Mouse (Mus musculus) erythroblast, adult 5-6 weeks (primary cell): ENCODE data around the gene Ilf2. TPM values are rescaled to one million over a fixed set of nuclear protein-coding genes. Genes with fewer than 3 reads are reported as not detected.

ENCODE experiments used
- ATAC-seq: replicated peaks from 2 replicates; pipeline ENCODE4 v1.8.0; 2016; ENCODE audit warnings: moderate number of reproducible peaks, mild to moderate bottlenecking, moderate TSS enrichment, inconsistent platforms; ENCODE audit not compliant: poor library complexity, low FRiP score, severe bottlenecking
- total RNA-seq, 2 experiments: library from RNA; stranded (forward) in 1 of 2; stranded (reverse) in 1 of 2; fragments of 150-400 nt in 1 of 2; fragments of 200-764, 138-1000 nt in 1 of 2; gene quantifications; 2 replicates each; pipeline versions ENCODE4 v1.2.3 to v1.2.4; 2015 to 2017; ENCODE audit warnings: low replicate concordance in 2 of 2

Gene Ilf2
- total RNA-seq, 2 experiments from 2014 or later, result 25.9 to 44.0 TPM

DNA sequence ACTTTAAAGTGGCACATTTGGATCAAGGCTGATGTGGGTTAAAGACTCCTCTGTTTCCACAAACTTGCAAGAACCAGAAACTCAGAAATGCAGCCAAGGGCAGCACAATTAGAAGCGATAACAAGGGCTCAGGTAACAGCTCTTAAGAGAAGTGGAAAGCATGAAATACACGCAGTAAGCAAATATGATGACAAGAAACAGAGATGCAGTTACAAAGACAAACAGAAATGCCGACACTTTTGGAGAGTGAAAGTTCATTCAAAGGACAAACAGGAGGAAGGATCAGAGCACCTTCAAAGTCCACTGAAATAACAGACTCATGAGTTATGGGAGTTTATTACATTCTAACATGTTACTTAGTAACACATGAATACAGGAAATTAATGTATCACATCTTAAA is 30.4 kb downstream of the Ilf2 start:
- no peak for ATAC-seq

DNA sequence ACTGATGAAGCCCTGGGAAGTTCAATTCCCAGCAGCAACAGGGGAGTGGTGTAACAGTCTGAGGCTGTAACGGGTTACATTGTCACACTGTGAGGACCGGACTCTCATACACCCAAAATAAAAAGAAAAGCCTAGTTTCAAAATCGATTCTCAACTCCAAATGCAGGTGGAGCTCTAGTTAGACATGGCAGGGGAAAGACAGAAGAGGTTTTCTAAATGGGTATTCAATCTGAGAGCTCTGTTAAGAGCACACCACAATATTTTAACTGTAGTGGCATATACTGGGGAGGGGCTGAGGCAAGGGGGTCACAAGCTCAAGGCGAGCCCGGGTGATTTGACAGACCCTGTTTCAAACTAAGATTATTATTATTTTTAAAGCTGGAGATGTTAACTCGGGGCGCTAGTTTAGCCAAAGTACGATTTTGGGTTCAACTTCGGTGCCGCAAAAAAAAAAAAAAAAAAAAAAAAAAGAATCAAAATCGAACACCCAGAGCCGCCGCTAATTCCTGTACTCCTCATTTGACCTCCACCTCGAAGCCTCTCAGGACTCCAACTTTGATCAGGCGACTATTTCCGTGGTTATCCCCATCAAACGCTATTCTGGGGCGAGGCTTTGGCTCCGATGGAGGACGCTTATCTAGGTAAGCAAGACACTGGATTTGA is 32.5 kb downstream of the Ilf2 start:
- ATAC-seq, result no peak; the same call in 1 of the 2 replicates

DNA sequence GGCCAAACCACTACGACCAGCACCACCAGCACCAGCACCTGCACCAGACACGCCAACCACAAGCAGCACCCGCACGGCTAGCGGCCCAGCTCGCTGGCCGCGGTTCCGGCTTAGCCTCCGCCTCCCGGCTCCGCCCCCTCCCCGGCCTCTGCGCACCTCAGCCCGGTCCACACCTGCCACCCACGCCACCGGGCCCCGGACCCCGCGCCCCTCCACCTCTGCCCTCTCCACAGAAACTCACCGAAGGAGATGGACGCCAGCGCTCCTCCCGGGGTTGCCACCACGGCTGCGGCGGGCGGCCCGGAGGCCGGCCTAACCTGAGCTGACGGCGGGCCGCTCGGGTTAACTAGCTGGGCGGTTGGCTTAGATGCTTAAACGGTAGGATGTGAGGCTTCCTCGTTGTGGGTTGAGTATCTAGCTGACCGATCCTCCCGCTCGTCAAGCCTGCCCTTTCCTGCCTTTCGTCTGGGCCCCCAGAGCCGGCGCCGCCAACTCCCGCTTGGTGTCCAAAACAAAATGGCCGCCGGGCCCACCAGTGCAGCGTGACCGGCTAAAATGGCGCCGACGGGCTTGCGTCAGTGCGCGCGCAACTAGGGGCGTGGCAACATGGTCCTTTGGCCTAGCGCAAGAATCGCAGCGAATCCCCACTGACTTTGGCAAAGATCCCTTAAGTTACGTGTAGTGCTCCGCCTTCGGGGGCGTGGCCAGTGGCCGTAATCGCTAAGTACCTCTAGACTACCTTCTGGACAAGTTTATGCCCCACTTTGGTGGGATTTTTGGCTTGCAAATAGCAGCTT is 33.2 kb downstream of the Ilf2 start, which contains the start of gene Chtop:
Gene Chtop, minus strand, starts transcription at position 549 of the 797 bp plus-strand sequence.
- peak; percentile 89 for ATAC-seq

DNA sequence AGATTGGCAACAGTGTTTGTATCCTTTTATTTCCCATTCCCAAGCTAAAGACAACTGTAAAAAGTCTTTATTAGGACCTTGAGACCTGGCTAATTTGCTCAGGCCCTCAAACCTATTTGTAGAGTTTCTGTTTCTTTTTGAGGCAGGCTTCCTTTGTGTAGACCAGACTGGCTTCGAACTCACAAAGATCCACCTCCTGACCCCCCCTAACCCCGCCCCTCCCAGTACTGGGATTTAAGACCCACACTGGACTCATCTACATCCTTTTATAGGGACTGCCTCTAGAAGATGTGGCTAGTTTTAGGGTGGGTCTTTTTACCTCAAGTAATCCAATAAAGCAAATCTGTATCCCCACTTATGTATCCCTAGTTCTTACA is 33.8 kb downstream of the Ilf2 start:
- ATAC-seq, result peak; percentile 11

DNA sequence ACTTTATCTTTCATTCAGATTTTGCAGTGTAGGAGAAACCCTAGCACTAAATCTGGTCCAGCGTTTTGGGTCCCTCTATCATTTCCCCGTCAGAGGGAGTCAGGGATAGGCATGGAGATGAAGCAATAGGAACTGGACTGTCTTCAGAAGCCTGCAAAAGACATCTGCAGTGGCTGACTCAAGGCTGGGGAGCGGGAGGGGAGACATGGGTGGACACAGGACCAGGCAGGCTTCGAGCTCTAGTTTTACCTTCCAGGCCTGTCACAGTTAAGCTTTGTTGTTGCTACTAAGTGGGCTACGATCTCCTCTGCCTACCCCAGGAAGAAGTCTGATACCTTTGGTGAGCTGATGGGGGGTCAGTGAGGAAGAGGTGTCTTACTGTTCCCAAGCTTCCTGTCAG is 36.4 kb downstream of the Ilf2 start:
- ATAC-seq, result no peak

DNA sequence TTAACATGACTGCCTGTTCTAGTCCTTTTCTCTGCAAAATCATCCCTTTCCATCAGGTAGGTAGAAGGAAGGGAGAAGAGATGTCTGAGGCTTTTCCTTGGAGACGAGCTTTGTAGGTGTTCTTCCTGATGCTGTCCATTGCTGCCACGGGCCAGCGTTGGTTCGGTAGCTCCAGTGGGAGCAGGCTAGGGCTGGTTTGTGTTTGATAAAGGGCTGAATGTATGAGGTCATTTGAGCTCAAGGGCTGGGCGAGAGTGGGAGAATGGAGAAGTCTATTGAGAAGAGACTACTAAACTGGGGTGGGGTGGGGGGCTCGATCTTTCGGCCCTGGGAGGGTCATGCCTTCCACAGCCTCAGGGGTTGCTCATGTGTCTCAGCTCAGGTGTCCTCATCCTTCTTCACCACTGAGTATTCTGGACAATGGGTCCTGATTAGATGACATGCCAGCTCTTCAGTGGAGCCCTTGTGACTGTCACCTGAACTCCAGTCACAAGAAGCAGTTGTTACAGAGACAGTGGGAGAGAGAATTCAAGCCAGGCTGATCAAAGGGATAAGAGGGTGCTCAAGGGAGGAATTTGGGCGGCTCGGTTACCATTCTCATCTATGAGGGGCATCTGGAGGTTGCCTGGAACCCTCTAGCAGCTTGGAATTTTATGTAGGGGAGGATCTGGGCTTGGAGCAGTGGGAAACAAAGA is 37.2 kb downstream of the Ilf2 start:
- ATAC-seq, result no peak

DNA sequence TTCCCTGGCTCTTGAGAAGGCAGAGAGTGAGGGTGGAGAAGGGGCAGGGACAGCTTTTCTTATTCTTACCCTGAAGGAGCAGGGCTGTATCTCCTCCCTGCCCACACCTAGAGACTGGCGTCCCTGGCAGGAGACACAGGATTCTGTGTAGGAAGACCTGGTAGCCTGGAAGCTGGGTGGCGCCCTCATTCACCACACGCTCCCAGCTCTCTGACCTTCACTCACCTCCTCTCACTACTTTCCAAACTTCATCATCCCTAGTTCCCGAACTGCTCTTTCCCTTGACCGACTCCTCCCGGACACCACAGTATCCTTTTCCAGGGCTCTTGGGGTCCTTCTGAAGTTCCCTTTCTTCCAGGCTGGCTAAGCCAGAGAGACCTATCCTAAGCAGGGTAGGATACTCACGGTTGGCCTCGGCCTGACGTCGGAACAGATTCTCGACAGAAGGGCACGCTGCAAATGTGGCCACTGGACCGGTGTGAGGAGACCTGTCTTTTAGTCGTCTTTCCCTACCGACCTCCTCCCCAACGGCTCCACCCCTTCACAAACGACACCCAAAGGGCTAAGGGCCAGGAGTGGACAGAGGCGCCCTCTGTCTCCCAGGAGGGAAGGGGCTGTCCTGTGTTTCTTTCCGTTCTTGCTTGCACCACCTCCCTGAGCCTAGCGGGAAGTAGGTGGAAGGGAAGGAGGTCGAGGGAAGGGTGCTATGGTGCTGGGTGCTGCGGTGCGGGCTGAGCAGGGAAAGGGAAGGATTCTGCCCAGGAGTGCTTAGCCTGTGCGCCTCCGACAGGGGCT is 38.1 kb downstream of the Ilf2 start, which contains the start of the genes S100a1 and S100a13:
Gene S100a1, minus strand, starts transcription at position 597 of the 795 bp plus-strand sequence.
Gene S100a13, plus strand, starts transcription at position 640 of the 795 bp plus-strand sequence.
- peak; percentile 47 for ATAC-seq

DNA sequence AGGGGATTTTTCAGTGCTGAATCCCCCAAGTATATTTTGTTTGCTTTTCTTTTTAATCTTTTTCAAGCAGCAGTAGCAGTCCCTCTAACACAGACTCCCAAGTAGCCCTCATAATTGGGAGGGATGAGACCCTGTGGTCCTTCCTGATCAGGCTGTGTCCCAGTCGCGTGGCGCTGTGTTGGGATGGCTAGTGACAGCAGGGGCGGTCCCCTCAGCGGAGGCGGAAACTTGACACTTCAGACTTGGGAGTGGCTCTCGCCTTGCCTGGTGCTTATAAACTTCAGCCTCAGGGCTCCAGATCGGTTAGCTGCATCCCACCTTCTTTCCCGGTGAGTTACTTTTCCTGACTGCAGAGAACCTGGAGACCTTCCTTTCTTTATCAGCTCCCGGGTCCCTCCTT is 38.8 kb downstream of the Ilf2 start:
- ATAC-seq, result peak; percentile 90

DNA sequence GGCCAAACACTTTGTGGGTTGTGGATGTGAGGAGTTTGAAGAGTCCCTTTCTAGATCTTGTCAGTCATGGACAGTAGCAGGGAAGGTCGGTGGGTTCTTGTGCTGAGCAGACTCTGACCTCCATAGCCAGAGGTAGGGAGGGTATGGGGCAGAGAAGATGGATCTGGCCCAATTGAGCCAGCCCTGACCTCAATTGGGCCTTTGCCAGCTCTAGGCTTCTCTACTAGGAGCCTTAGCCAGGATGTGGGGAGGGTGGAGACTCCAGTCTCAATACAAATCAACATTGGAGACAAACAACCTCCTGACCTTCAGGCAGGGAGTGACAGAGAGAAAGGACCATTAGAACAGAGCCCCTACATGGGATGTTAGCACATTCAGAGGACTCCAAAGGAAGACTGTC is 39.3 kb downstream of the Ilf2 start:
- peak; percentile 12; the same call in 1 of the 2 replicates for ATAC-seq

DNA sequence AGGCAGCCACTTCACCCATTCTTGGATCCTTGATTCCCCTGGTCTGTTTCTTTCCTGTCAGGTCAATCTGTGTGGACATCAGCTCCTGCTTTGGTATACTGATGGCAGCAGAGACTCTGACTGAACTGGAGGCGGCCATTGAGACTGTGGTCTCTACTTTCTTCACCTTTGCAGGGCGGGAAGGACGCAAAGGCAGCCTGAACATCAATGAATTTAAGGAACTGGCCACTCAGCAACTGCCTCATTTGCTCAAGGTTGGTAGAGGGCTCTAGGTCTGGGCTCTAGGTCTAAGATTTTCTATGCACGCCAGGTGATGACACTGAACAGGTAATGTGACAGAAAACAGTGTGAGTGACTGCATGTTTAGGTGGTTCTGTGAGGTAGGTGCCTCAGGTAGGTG is 39.9 kb downstream of the Ilf2 start:
- no peak for ATAC-seq

DNA sequence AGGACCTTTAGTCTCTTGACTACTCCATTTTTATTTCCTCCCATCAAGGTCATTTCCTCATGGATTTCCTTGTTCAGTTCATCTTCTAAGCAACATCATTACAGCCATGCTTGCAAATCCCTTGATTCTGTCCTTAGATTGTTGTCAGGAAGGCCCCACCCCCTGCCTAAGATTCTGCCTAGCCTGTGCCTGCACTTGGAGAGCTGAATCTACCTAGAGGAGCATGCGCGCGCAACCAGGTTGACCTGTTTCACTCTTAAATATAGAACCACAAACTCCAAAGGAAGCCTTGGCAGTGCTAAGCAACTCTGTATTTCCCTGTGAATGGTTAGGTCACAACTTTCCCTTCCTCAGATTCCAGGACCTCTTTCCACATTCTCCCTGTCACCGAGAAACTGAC is 41.8 kb downstream of the Ilf2 start:
- ATAC-seq, result no peak

DNA sequence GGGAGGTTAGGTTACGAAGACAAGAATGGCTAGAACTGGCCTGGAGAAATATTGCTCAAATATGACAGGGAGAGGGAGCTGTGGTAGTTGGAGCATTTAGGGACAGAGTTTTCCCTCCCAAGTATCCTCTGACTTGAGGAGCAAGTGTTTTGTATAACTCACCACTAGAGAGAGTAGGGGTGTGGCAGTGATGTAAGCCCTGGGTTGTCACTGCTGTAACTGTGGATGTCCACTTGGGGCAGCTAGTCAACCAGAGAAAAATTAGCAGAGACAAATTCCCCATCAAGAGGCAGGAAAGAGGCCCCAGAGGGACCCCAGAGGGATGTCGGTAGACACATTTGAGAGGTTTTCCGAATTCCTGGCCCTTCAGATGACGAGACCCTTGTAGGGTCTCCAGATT is 49.5 kb downstream of the Ilf2 start:
- ATAC-seq, result peak; percentile 81

DNA sequence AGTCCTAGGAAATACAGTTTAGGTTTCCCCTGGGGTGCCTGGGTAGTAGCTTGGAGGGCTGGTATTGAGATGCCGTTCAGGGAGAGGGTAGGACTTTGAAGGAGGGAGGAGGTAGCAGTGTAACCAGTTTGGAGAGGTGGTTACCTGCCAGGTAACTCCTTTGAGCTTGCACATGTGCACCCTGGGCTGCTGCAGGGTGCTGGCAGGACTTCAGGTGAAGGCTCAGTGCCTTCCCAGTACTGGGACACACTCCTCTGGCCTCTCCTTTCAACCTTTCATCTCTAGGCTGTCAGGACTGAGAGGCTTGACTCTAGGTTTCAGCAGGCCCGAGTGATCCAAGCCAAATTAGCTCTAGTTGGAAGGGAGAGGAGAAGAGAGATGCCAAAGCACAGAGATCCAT is 50.1 kb downstream of the Ilf2 start:
- no peak for ATAC-seq

DNA sequence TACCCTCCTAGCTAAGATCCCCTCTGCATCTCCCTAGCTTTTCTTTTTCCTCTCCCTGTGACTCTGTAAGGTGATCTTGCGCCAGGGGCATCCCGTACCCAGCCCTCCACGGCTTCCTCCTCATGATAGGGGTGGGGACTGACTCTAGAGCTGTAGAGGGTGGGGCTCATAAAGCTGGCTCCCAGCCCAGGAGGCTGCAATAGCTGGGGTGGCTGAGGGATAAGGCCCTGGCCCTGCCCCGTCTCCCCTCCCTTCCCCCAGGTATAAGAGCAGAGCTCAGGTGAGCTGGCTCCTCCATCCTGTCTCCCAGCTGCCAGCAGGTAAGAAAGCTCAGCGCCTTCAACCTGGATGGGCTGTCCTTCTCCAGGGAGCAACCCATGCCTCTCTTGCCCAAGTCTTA is 50.7 kb downstream of the Ilf2 start, which contains the start of gene S100a14:
Gene S100a14, plus strand, starts transcription at position 277 of the 400 bp plus-strand sequence.
- peak; percentile 60 for ATAC-seq

DNA sequence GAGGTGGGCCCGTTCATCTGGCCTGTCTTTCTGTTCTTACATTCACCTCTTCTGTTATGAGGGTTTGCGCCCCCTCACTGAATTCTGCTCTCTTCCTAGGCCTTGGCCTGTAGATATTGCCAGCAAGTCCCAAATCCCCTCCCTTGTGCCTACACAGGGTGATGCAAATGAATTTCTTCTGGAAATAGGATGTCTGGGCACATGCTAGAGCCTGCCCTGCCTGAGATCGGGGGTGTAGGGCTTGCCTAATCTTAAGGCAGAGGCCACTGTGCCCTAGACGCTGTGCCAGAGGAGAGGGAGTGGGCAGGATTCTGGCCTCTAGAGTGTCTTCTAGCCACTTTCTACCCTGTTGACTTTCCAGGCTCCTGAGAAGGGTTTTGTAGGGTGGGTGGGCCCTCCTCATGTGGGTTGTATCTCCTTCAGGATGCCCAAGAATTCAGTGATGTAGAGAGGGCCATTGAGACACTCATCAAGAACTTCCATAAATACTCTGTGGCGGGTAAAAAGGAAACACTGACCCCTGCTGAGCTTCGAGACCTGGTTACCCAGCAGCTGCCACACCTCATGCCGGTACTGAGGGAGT is 51.5 kb downstream of the Ilf2 start:
- no peak for ATAC-seq

DNA sequence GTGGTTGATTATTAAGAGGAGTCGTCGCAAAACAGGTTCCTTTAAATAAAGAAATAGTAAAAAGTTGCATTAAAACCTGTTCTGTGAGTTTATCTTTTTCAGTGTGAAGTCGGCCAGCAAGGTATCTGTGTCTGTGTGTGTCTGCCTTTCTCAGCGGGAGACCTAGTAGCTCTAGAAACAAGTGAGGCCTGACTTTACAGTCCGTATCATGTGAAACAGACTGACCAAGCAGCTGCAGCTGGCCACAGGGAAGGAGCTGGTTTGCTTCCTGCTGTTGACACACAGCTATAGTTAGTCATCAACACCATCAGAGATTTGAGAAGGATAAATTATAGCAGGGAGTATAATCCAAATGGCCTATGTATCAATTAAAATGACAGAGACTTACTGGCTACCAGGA is 55.8 kb downstream of the Ilf2 start:
- no peak for ATAC-seq

DNA sequence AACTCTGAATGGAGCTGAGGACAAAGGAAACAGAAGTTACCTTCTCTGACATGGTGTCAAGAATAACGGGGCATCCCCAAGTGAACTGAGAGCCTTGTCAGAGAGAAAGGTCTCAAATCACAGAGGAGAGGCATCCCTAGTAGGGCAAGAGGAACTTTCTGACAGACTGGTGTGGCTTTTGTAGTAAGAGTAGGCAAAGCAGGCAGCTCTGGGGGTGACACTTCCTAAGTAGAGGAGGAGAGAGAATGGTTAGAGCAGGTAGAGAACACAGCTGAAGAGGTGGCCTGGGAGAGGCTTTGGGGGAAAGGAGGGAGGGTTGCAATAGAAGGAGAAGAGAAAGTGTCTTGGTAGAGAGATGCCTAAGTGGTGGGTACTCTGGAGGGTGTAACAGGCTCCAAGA is 59.5 kb downstream of the Ilf2 start:
- ATAC-seq, result no peak

DNA sequence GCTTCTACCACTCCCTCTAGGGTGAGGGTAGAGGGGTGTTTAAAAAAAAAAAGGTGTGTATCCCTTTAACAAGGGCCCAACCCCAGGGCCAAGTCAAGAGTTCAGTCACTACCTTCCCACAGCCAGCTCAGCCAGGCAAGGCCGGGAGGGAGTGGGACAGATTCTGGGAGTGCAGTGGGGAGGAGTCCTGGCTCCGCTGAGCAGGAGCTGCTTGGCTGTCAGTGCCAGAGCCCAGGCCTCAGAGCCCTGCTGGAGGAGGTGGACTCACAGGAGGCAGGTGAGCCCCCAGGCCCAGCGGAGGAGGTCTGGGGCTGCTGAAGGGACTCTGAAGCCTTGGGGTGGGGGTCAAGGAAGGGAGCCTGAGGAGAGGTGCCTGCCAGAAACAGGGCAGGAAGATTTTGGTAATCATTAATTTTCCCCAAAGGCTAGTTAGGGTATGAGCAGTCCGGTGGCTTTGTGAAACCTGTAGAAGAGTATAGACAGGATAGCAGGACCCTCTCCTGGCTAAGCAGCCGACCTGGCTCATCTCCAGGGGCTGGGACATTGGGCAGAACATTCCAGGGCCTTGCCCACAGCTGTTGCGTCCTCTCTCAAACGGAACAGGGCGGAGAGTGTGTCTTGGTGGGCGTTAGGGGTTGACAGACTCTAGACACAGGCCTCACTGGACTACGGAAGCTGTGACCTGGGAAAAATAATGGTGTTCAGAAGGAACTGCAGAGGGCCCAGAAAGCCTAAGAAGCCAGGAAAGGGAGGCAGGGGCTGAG is 61.4 kb downstream of the Ilf2 start, which contains the start of gene S100a16:
Gene S100a16, plus strand, starts transcription at position 114 of the 764 bp plus-strand sequence.
- ATAC-seq, result no peak

DNA sequence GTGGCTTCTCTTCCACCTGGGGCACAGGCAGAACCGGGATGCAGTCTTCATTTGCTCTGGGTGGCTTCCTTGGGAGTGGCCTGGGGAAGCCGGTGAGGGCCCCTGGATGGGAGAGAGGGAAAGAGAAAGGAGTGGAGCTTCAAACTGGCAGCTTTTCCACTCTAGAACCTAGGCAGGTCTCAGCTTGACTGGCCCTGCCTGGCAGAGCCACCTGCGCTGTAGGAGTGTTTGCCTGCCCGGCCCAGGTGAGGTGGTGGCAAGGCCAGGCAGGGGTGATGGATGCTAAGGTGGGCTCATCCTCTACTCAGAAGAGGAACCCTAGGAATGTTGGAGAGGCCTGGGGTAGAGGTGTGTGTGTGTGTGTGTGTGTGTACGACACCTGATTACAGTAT is 62.0 kb downstream of the Ilf2 start:
- ATAC-seq, result no peak
